Mouse (Mus musculus) intestine, postnatal 0 days (tissue): Measurements from ENCODE around the gene Satb2. TPM values are rescaled to one million over a fixed set of nuclear protein-coding genes. Genes with fewer than 3 reads are reported as not detected.

Experiments
- ATAC-seq: fragments of 200-750 bp; cut with Nextera tagmentation; 2 replicates; pipeline ENCODE4 v1.8.0; 2017; ENCODE audit warnings: mild to moderate bottlenecking, moderate TSS enrichment, moderate library complexity
- H3K27ac ChIP-seq: fragments of 300-500 bp; sonication (generic); 2 replicates; pipeline ENCODE4 v1.5.1; 2014; ENCODE audit warnings: mild to moderate bottlenecking, low read depth, low read length, moderate library complexity
- H3K27me3 ChIP-seq: fragments of 300-500 bp; sonication (generic); replicated peaks from 2 replicates; pipeline ENCODE4 v1.6.1; 2014; ENCODE audit warnings: low read length, mixed read lengths; ENCODE audit not compliant: control insufficient read depth, insufficient read depth
- H3K36me3 ChIP-seq: fragments of 300-500 bp; sonication (generic); 2 replicates; pipeline ENCODE4 v1.6.1; 2014; ENCODE audit warnings: mild to moderate bottlenecking, moderate library complexity; ENCODE audit not compliant: control insufficient read depth, insufficient read depth
- H3K4me1 ChIP-seq: fragments of 300-500 bp; sonication (generic); replicated peaks from 2 replicates; pipeline ENCODE4 v1.6.1; 2014; ENCODE audit warnings: antibody characterized with exemption, low read length, mixed read lengths; ENCODE audit not compliant: control insufficient read depth, insufficient read depth
- H3K4me2 ChIP-seq: fragments of 300-500 bp; sonication (generic); replicated peaks from 2 replicates; pipeline ENCODE4 v1.6.1; 2014; ENCODE audit warnings: low read depth, mild to moderate bottlenecking, moderate library complexity
- H3K4me3 ChIP-seq: fragments of 300-500 bp; sonication (generic); 2 replicates; pipeline ENCODE4 v1.5.1; 2014; ENCODE audit warnings: low read depth, low read length
- H3K9ac ChIP-seq: fragments of 300-500 bp; sonication (generic); 2 replicates; pipeline ENCODE4 v1.6.1; 2014; ENCODE audit warnings: mild to moderate bottlenecking, low read depth, low read length
- H3K9me3 ChIP-seq: fragments of 300-500 bp; sonication (generic); 2 replicates; pipeline ENCODE4 v1.6.1; 2016; ENCODE audit warnings: mixed run types; ENCODE audit not compliant: control insufficient read depth
- CTCF ChIP-seq: sonication (generic); IDR thresholded peaks from 2 replicates; pipeline ENCODE4 v1.5.1; 2016; ENCODE audit warnings: low read depth, mild to moderate bottlenecking, control low read depth, antibody characterized with exemption, moderate library complexity
- WGBS: fragments of 180-500 bp; shearing (Covaris S2); extraction: QIAGEN DNeasy Blood & Tissue Kit; methylation state at CpG from one replicate; pipeline ENCODE4 v1.1.7; 2014; 5-methylcytosine and 5-hydroxymethylcytosine counted together
- polyA plus RNA-seq: library from polyadenylated mRNA; unstranded; fragments of >200 nt; fragmentation: Nextera tagmentation; extraction: Ambion mirVana; gene quantifications from 2 replicates; pipeline ENCODE4 v1.2.1, GENCODE M21; 2015

Gene Satb2
- polyA plus RNA-seq, 1 experiment from 2014 or later, result 2.4 TPM

DNA sequence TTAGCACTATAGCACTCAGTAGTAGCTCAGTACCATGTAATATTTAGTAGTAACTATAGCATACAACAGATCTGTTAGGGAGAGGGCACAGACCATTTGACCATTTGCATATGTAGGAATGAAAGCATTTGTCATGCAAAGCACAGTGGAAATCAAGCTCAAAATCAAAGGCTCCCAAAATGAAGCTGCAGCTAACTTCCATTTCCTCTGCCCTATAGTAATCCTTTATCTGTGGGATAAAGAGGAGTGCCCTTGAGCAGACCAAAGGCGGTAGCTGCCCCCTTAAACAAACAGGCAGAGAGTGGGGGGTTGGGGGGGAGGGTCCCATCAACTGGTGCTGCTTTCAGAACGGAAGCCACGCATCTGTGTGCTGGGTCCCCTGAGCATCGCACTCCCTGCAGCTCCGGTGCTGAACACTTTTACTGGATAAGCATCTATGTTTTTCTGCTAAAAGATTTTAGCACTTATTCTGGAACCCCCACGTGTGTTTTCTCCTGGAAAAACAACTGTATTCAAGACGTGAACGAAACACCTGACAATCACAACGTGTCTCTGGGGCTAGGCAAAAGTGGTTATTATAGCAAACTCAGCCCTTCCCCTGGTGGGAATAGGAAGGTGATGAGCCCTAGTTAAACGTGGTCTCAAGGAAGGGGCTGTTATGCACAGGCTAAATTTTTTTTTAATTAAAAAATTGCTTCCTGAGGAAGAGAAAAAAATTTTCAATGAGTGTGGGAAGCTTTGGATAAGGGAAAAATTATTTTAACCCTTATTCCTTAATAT is 133.7 kb downstream of the Satb2 start:
- no peaks in the 10 kb centered on the region for H3K27me3 ChIP-seq
- H3K4me1 ChIP-seq, result no peaks in the 10 kb centered on the region
- H3K9me3 ChIP-seq, result no peaks in the 10 kb centered on the region
- H3K27ac ChIP-seq, result no peak overlapping the region
- no peak overlapping the region for H3K9ac ChIP-seq
- WGBS, result 35% methylated on average over 10 of the region's 10 CpGs
- no peak for ATAC-seq
- H3K4me3 ChIP-seq, result no peak overlapping the region
- TF ChIP-seq CTCF, result no peak
- no peaks in the 10 kb centered on the region for H3K36me3 ChIP-seq
- no peak overlapping the region for H3K4me2 ChIP-seq

DNA sequence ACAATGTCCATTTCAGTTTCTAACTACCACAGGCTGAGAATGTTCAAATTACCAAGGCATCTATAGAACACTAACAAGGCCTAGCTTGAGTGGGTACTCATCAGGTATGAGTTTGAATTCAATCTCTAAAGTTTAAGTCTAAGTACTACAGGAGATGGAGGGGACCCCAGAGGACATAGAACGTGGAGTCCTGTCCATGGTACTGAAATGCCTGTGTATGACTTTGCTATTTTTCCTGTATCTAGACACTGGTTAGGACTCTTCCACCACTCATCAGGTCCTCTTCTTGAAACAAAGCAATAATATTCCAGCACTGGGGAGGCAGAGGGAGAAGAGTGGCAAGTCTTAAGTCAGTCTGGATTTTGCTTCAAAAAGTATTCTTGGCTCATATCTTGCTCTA is 139.5 kb downstream of the Satb2 start:
- Histone ChIP-seq H3K4me2 (no peak overlapping the region), H3K4me1 (no peaks in the 10 kb centered on the region), H3K9ac (no peak overlapping the region), H3K4me3 (no peak overlapping the region), H3K9me3 (no peaks in the 10 kb centered on the region), H3K36me3 (no peaks in the 10 kb centered on the region), H3K27me3 (no peaks in the 10 kb centered on the region), H3K27ac (no peak overlapping the region)
- WGBS, result 37% methylated on average over 1 of the region's 1 CpGs
- ATAC-seq, result no peak
- no peak for TF ChIP-seq CTCF

DNA sequence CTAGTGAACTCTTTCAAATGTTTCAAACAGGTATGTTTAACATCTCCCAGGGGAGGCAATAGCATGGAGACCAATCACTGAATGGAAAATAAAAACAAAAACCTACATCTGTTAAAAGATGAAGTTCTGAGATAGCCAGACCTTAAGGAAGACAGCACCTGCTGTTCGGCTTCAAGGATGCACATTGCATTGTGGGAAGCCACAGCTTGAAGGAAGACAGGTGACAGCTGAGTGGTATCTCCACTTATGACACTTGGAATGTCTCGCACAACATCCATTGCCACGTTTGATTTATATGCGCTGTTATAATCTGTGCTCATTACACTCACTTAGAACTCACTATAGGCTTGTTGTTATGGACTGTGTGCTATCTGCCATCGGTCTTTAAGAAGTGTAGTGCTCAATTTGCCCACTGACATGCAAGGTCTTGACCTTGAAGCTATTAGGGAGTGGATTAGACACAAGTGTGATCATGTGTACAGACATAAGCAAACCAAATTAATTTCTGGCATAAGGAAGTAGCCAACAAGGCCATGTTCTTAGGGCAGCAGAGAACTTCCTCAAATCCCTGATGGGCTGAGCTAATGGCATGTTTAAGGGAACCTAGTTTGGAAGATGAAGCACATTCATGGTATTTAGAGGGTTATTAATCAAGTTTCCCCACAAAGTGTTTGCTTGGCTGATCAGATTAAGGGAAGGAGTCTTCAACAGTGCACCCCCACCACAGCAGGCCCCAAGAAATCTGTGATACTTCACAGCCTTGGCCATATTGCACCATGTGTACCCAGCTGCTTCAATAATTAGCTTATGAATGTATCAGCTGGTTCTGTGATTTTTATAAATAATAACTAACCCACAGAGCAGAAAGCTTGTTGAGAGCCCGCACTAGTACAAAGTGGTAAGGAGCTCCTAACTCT is 144.2 kb downstream of the Satb2 start:
- H3K27me3 ChIP-seq, result no peaks in the 10 kb centered on the region
- no peak overlapping the region for H3K9ac ChIP-seq
- no peaks in the 10 kb centered on the region for H3K36me3 ChIP-seq
- no peak for ATAC-seq
- H3K4me3 ChIP-seq, result no peak overlapping the region
- 82% methylated on average over 6 of the region's 6 CpGs for WGBS
- no peak for TF ChIP-seq CTCF
- no peaks in the 10 kb centered on the region for H3K4me1 ChIP-seq
- no peaks in the 10 kb centered on the region for H3K9me3 ChIP-seq
- H3K27ac ChIP-seq, result no peak overlapping the region
- H3K4me2 ChIP-seq, result no peak overlapping the region

GRCm38 (mm10) chr1:56833307-56833706 is 145.1 kb downstream of the Satb2 start:
- no peak for ATAC-seq
- H3K4me1 ChIP-seq, result no peaks in the 10 kb centered on the region
- H3K27ac ChIP-seq, result no peak overlapping the region
- no peak overlapping the region for H3K4me2 ChIP-seq
- no peak for TF ChIP-seq CTCF
- no peaks in the 10 kb centered on the region for H3K27me3 ChIP-seq
- H3K9ac ChIP-seq, result no peak overlapping the region
- no peaks in the 10 kb centered on the region for H3K36me3 ChIP-seq
- no peaks in the 10 kb centered on the region for H3K9me3 ChIP-seq
- H3K4me3 ChIP-seq, result no peak overlapping the region
- 68% methylated on average over 6 of the region's 6 CpGs for WGBS

- TF ChIP-seq CTCF, result no peak
- H3K9ac ChIP-seq, result no peak overlapping the region
- no peaks in the 10 kb centered on the region for H3K27me3 ChIP-seq
- no peaks in the 10 kb centered on the region for H3K4me1 ChIP-seq
- ATAC-seq, result no peak
- H3K36me3 ChIP-seq, result no peaks in the 10 kb centered on the region
- WGBS, result 89% methylated on average over 8 of the region's 8 CpGs
- no peaks in the 10 kb centered on the region for H3K9me3 ChIP-seq
- H3K4me3 ChIP-seq, result no peak overlapping the region
- no peak overlapping the region for H3K27ac ChIP-seq
- no peak overlapping the region for H3K4me2 ChIP-seq
Observed at GRCm38 (mm10) chr1:56832738-56833137, 145.7 kb downstream of the Satb2 start.

- TF ChIP-seq CTCF, result no peak
- H3K36me3 ChIP-seq, result no peaks in the 10 kb centered on the region
- no peak overlapping the region for H3K4me2 ChIP-seq
- no peak overlapping the region for H3K4me3 ChIP-seq
- H3K9me3 ChIP-seq, result no peaks in the 10 kb centered on the region
- H3K27ac ChIP-seq, result no peak overlapping the region
- WGBS, result 79% methylated on average over 5 of the region's 5 CpGs
- no peaks in the 10 kb centered on the region for H3K27me3 ChIP-seq
- ATAC-seq, result no peak
- no peaks in the 10 kb centered on the region for H3K4me1 ChIP-seq
- no peak overlapping the region for H3K9ac ChIP-seq
Observed at GRCm38 (mm10) chr1:56822735-56823134, 155.7 kb downstream of the Satb2 start.
